Mouse (Mus musculus) olfactory bulb, adult 2 months (tissue): Measurements from ENCODE around the gene Lrrc49.

ENCODE experiments used
- CTCF ChIP-seq: fragments of 200-500 bp; IDR thresholded peaks from 2 replicates; pipeline ENCODE4 v1.5.1; 2012; ENCODE audit warnings: low read depth, mild to moderate bottlenecking, low read length, moderate library complexity; ENCODE audit not compliant: insufficient read depth
- POLR2A ChIP-seq: fragments of 200-500 bp; IDR thresholded peaks from 2 replicates; pipeline ENCODE4 v1.6.1; 2012; ENCODE audit warnings: mild to moderate bottlenecking, low read depth, low read length, moderate library complexity; ENCODE audit not compliant: insufficient read depth

GRCm38 (mm10) chr9:60595406-60595805, 92.6 kb downstream of the Lrrc49 start:
- TF ChIP-seq POLR2A: no peak
- TF ChIP-seq CTCF: no peak
